Mouse (Mus musculus): Measurements from ENCODE around the gene Pcbp1. TPM values are rescaled to one million over a fixed set of nuclear protein-coding genes. Genes with fewer than 3 reads are reported as not detected.
"Not testable (repeated sequence)": the region's sequence is repeated elsewhere in the genome, so short reads cannot be mapped to it uniquely, and the experiment has no call there.

Gene Pcbp1
- total and polyA plus RNA-seq, 2 experiments from 2014 or later, result 49.3 to 340 TPM

DNA sequence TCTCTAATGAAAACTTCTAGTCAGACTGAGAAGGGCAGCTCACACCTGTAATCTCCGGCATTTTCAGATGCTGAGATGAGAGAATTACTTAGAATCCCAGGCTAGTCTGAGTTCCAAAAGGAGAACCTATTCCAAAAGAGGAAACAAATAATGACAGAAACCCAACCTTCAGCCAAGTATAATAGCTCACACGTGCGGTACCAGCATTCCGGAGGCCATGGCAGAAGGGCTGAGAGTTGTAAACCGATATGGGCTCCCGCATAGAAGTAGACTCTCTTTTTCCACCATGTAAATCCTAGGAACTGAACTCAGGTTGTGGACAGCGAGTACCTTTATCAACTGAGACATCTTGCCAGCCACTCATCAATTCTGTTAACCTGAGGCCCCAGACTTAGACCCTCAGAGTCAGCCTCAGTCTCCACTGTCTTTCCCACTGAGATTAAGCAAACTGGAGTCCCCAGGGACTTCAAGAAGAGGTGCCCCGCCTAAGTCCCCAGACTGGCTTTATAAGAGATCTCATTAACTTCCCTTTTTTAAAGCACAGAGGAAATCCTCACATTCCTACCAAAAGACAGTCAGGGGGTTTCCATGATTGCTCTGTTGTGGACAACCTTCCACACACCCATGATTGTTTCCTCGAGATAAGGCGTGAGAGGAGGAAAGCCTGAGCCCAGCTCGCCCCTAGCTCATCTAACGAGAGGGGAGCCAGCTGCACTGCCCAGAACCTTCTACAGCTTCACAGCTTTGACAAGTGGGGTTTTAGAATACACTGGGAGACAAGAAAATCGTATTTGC, 32.5 kb downstream of the Pcbp1 start:
- no peaks in the 10 kb centered on the region for H3K36me3 ChIP-seq (ENCODE audit: insufficient read depth)
- no peak for ATAC-seq
- no peaks in the 10 kb centered on the region for H3K27me3 ChIP-seq (ENCODE audit: insufficient read depth, low read length)
- H3K9me3 ChIP-seq (ENCODE audit: low read length), result no peaks in the 10 kb centered on the region
- H3K4me1 ChIP-seq (ENCODE audit: insufficient read depth), result no peaks in the 10 kb centered on the region
- H3K4me3 ChIP-seq (ENCODE audit: low read depth, low read length), result no peak overlapping the region
- H3K27ac ChIP-seq (ENCODE audit: low read depth, low read length), result no peak overlapping the region
- no peak for TF ChIP-seq CTCF (IDR thresholded peaks at IDR 0.05; ENCODE audit: low read depth)
- WGBS, result 72% methylated on average over 13 of the region's 13 CpGs
- no peak overlapping the region for H3K4me2 ChIP-seq (ENCODE audit: low read depth)
- H3K9ac ChIP-seq, result no peak overlapping the region
- DNase-seq, result no peak

DNA sequence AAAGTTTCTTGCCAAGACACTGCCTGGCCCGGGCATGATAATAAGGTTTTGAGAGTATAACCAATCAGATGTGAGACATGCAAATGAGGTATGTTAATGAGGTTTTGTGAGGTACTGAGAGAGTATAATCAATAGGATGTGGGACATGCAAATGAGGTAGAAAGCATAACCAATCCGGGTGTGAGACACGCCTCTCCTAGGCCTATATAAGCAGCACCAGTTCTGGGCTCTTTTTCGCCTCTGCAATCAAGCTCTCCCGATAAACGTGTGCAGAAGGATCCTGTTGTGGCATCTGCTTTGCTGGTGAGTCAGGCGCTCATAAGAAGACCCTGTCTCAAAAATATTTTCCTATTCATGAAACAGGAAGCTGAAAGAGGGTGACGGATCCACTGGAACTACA, 35.7 kb downstream of the Pcbp1 start:
- H3K27me3 ChIP-seq (ENCODE audit: insufficient read depth, low read length); H3K4me2 ChIP-seq (ENCODE audit: low read depth); H3K4me1 ChIP-seq (ENCODE audit: insufficient read depth); H3K27ac ChIP-seq (ENCODE audit: low read depth, low read length); H3K9me3 ChIP-seq (ENCODE audit: low read length); H3K4me3 ChIP-seq (ENCODE audit: low read depth, low read length); H3K9ac ChIP-seq; ATAC-seq; DNase-seq; H3K36me3 ChIP-seq (ENCODE audit: insufficient read depth): not testable (repeated sequence)
- 87% methylated on average over 8 of the region's 8 CpGs for whole genome bisulfite sequencing

DNA sequence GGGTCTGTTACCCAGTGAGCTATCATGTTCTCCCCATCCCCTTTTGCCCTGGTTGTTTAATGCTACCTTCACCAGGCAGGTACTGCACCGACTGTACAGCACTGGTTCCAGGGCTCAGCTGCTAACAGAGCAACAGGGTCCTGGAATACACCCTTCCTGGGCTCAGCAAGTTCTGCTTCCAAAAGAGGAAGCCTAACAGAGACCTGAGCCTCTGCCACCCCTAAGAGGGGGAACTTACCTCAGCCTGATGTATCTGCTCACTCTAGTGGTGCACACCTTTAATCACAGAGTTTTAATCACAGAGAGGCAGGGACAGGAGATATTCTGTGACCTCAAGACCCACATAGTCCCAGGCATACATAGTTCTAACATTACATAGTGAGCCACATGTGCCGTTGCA, 36.2 kb downstream of the Pcbp1 start:
- H3K9me3 ChIP-seq (ENCODE audit: low read length), result no peaks in the 10 kb centered on the region
- H3K9ac ChIP-seq, result no peak overlapping the region
- H3K36me3 ChIP-seq (ENCODE audit: insufficient read depth), result no peaks in the 10 kb centered on the region
- H3K4me3 ChIP-seq (ENCODE audit: low read depth, low read length), result no peak overlapping the region
- ATAC-seq (no peak), DNase-seq (no peak)
- H3K4me1 ChIP-seq (ENCODE audit: insufficient read depth), result no peaks in the 10 kb centered on the region; the same call in 1 of the 2 replicates
- H3K27me3 ChIP-seq (ENCODE audit: insufficient read depth, low read length), result no peaks in the 10 kb centered on the region
- no peak overlapping the region for H3K4me2 ChIP-seq (ENCODE audit: low read depth)
- 93% methylated on average over 2 of the region's 2 CpGs for WGBS
- H3K27ac ChIP-seq (ENCODE audit: low read depth, low read length), result no peak overlapping the region
- TF ChIP-seq CTCF (IDR thresholded peaks at IDR 0.05; ENCODE audit: low read depth), result no peak

- DNase-seq (no peak), ATAC-seq (no peak)
Observed at GRCm38 (mm10) chr6:86488149-86488485, 38.0 kb downstream of the Pcbp1 start.

DNA sequence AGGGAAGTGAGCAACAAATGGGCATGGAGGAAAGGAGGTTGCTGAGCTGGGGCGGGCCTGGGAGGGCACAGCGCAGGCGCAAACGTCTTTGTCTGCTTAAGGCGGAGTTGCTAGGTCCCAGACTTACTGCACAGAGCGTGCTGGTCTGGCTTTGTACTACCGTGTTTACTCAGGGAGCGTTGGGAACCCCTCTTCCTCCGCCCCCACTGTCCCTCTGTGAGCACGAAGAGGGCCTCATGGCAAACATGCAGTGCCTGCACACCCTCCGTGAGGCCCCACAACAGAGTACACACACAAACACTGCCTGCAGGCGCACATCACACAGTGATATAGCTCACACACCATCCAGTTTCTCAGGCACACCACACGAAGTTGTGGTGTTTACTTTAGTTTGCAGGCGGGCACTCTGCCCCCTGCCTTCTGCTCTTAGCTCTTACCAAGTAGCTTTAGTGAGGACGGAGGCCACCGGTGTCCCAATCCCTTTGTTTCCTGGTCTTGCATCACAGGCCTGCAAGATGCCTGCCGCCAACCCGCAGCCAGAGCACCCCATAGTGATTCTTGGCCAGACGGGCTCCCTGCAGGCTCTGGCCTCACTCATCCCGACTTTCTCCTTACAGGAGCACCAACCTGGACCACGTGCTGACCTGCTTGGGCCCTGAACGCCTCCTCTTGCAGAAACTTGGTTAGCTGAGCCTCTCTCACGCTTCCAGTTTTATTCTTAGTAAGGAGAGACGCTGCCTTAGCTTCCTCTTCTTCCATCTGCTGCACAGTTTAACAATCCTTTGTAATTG, 38.6 kb downstream of the Pcbp1 start:
- Histone ChIP-seq H3K4me1 (ENCODE audit: insufficient read depth) (no peaks in the 10 kb centered on the region; the same call in 1 of the 2 replicates), H3K27me3 (ENCODE audit: insufficient read depth, low read length) (no peaks in the 10 kb centered on the region), H3K27ac (ENCODE audit: low read depth, low read length) (peak overlapping the region; percentile 94), H3K4me2 (ENCODE audit: low read depth) (peak overlapping the region; percentile 33), H3K4me3 (ENCODE audit: low read depth, low read length) (no peak overlapping the region), H3K9ac (peak overlapping the region; percentile 50), H3K9me3 (ENCODE audit: low read length) (no peaks in the 10 kb centered on the region), H3K36me3 (ENCODE audit: insufficient read depth) (no peaks in the 10 kb centered on the region)
- TF ChIP-seq CTCF (IDR thresholded peaks at IDR 0.05; ENCODE audit: low read depth), result peak; percentile 38; the same call in 1 of the 2 replicates
- WGBS, result 3% methylated on average over 24 of the region's 24 CpGs
- peak; percentile 92 for DNase-seq
- ATAC-seq, result peak; percentile 98

More at GRCm38 (mm10) chr6:86488149-86488485, 38.0 kb downstream of the Pcbp1 start:
- Histone ChIP-seq H3K9ac (peak overlapping the region; percentile 50), H3K27me3 (ENCODE audit: insufficient read depth, low read length) (no peaks in the 10 kb centered on the region), H3K4me2 (ENCODE audit: low read depth) (no peak overlapping the region; the same call in 1 of the 2 replicates), H3K27ac (ENCODE audit: low read depth, low read length) (peak overlapping the region; percentile 94), H3K9me3 (ENCODE audit: low read length) (no peaks in the 10 kb centered on the region), H3K36me3 (ENCODE audit: insufficient read depth) (no peaks in the 10 kb centered on the region), H3K4me3 (ENCODE audit: low read depth, low read length) (no peak overlapping the region), H3K4me1 (ENCODE audit: insufficient read depth) (no peaks in the 10 kb centered on the region; the same call in 1 of the 2 replicates)
- 19% methylated on average over 3 of the region's 3 CpGs for WGBS
- TF ChIP-seq CTCF (IDR thresholded peaks at IDR 0.05; ENCODE audit: low read depth), result no peak

DNA sequence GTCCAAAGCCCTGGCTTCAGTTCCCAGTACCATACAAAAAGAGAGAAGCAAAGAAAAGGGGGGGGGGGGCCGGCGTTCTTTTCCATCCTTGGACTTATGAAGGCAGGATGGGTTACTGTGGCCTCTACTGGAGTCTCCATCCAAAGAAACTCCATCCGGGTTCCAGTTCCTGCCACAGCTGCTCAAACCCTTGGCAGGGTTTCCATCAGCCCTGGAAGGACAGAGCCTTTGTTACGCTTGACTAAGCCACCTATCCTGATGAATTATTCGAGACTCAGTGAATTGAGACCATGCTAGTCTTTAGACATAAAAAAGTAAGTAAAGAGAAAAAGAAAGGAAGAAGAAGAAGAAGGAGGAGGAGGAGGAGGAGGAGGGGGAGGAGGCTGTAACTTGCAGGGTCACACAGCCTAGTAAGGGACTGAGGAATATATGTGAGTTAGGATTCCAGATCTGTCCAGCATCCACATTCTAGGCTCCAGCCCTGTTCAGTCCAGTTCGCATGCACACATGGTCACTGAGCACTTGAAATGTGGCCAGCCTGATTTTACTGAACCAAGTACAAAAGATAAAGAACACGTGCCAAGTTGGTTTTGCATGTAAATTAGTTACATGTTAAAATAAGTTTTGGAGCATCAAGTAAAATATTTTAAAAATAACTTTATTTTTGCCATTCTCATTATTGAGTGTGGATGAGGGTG, 40.0 kb downstream of the Pcbp1 start:
- Histone ChIP-seq H3K27me3 (ENCODE audit: insufficient read depth, low read length) (no peaks in the 10 kb centered on the region), H3K9ac (no peak overlapping the region), H3K36me3 (ENCODE audit: insufficient read depth) (no peaks in the 10 kb centered on the region), H3K4me3 (ENCODE audit: low read depth, low read length) (no peak overlapping the region), H3K9me3 (ENCODE audit: low read length) (no peaks in the 10 kb centered on the region), H3K4me1 (ENCODE audit: insufficient read depth) (no peaks in the 10 kb centered on the region; the same call in 1 of the 2 replicates), H3K4me2 (ENCODE audit: low read depth) (no peak overlapping the region), H3K27ac (ENCODE audit: low read depth, low read length) (no peak overlapping the region)
- DNase-seq, result peak; percentile 3
- no peak for TF ChIP-seq CTCF (IDR thresholded peaks at IDR 0.05; ENCODE audit: low read depth)
- WGBS, result 48% methylated on average over 7 of the region's 7 CpGs
- ATAC-seq, result no peak

All from forebrain, postnatal 0 days (tissue).